Mouse (Mus musculus) gastrocnemius, adult 8-10 months (tissue): ENCODE measurements around the gene Apoc3. TPM values are rescaled to one million over a fixed set of nuclear protein-coding genes. Genes with fewer than 3 reads are reported as not detected.
A peak's percentile ranks its signal among the peaks of the same experiment; 100 is the strongest.

ENCODE experiments used
- DNase-seq, 2 experiments: peaks; one replicate each; pipeline ENCODE4 v3.0.0; 2022; ENCODE audit warnings: low spot score in 2 of 2
- total RNA-seq, 4 experiments: library from RNA; stranded (reverse); gene quantifications; 2 replicates each; pipeline ENCODE4 v1.2.4; 2022

Apoc3 gene
- total RNA-seq, 4 experiments from 2014 or later: 4.3 TPM; not detected in 3

DNA sequence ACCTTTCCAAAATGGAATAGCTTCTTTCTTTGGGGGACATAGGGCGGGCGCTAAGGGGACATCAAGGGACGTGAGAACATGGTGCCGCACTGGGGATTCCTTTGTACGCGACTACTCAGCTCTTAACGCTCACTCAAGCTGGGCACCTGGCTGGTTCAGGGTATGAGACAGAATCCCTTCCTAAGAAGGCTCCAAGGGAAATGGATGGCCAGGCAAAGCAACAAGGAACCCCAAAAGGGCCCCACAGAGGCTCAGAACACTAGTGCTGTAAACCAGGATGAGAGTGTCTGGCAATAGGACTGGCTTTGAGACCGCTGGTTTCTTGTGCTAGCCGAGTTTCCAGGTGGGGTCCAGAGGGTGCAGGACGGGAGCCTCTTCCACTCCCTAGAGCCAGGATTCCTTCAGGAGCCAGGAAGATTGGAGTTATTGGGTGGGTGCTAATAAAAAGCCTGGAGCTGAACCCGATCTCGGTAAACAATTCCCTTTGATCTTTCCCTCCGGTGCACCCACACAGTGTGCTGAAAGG lies 4.9 kb downstream of the Apoc3 start:
- no peak for DNase-seq

DNA sequence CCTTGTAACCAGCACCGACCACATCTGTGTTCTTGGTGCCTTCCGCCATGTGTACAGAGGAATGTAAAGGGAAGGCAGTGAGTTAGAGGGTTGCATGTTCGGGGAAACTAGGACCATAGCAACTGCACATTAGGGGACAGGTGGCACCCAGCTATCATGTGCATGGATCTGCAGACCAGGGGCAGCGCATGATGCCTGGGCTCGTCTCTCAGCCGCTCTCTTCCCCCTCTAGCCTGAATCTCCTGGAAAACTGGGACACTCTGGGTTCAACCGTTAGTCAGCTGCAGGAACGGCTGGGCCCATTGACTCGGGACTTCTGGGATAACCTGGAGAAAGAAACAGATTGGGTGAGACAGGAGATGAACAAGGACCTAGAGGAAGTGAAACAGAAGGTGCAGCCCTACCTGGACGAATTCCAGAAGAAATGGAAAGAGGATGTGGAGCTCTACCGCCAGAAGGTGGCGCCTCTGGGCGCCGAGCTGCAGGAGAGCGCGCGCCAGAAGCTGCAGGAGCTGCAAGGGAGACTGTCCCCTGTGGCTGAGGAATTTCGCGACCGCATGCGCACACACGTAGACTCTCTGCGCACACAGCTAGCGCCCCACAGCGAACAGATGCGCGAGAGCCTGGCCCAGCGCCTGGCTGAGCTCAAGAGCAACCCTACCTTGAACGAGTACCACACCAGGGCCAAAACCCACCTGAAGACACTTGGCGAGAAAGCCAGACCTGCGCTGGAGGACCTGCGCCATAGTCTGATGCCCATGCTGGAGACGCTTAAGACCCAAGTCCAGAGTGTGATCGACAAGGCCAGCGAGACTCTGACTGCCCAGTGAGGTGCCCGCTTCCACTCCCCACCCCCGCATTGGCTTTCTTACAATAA lies 5.6 kb downstream of the Apoc3 start:
- peak; percentile 35 to 72 for DNase-seq

GRCm38 (mm10) chr9:46228491-46228890 lies 6.9 kb downstream of the Apoc3 start, which contains the start of gene Apoa1:
Apoa1 (plus strand) TSS chr9:46228580.
- DNase-seq: no peak

GRCm38 (mm10) chr9:46227064-46227614 lies 8.3 kb downstream of the Apoc3 start:
- no peak for DNase-seq

DNA sequence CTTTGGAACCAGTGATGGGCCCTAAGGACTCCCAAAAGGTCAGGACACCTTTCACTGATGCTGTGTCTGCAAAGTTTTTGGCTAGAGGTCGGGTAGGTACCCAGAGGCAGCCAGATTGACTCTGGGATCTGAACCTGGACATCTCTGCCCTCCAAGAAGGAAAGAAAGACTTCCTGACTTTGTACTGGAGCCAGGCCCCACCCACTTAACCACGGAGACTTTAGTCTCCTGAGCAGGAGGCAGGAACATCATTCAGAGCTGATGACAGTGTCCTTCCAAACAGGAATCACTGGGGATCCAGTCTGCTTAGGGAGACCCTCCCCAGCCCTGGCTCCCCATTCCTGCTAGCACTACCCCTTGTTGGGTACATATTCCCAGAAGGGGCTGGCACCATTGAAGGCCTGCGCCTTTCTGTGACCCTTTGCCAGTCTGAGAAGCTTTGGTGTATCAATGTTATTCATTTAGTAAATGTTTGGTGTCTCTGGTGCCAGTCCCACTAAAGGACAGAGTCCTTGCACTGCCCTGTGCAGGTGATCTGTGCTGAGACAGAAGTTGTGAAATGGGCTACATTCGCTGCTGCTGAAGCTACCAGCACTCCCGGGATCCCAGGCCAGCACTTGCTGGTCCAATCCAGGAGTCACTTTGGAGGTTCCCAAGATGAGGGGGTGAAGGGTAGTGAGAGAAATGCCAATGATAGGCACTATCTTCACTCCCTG lies 10.3 kb downstream of the Apoc3 start:
- DNase-seq: no peak

GRCm38 (mm10) chr9:46224101-46224500 lies 11.3 kb downstream of the Apoc3 start:
- DNase-seq: no peak

- no peak for DNase-seq
Observed at GRCm38 (mm10) chr9:46223090-46223489, 12.3 kb downstream of the Apoc3 start.

DNA sequence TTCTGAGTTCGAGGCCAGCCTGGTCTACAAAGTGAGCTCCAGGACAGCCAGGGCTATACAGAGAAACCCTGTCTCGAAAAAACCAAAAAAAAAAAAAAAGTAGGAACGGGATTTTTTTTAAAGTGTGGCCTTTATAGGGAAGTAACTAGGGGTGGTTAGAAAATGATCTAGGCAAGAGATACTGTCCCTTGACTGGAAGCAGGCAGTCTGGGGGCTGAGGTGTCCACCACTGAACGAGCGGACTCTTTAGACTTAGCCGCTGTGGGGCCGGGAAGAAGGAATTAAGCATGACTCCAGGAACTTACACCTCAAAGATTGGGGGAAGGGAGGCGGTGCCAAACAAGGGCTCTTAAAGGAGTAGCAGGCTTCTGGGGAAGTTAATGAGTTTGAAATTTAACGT lies 17.3 kb downstream of the Apoc3 start:
- no peak for DNase-seq

DNA sequence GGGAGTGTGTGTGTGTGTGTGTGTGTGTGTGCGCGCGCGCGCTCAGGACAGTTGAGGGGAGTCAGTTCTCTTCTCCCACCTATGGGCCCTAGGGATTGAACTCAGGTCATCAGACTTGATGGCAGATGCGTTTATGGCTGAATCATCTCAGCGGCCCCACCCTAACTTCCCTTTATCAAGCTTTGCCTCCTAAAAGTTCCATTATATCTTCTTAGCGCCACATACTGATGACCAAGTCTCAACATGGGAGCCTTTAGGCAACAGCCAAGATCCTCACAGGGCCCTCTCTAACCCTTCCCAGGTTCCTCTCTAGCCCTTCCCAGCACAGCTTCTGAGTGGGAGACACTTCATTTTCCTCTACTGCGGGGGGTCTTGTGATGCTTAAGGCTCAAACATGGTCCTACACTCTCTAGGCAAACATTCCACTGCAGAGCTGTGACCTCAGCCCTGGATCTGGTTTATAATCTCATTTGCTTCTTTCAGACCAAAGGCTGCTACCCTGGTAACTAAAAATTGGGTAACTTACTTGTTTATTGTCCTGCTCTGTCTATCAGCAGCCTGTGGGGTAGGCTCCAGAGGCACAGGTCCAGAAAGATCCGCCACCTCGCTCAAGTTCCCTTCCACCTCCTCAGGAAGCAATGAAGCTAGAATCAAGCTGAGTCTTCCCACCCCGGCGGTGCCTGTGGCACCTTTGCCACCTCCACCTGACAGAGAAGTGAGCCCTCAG lies 18.5 kb downstream of the Apoc3 start:
- DNase-seq: no peak

DNA sequence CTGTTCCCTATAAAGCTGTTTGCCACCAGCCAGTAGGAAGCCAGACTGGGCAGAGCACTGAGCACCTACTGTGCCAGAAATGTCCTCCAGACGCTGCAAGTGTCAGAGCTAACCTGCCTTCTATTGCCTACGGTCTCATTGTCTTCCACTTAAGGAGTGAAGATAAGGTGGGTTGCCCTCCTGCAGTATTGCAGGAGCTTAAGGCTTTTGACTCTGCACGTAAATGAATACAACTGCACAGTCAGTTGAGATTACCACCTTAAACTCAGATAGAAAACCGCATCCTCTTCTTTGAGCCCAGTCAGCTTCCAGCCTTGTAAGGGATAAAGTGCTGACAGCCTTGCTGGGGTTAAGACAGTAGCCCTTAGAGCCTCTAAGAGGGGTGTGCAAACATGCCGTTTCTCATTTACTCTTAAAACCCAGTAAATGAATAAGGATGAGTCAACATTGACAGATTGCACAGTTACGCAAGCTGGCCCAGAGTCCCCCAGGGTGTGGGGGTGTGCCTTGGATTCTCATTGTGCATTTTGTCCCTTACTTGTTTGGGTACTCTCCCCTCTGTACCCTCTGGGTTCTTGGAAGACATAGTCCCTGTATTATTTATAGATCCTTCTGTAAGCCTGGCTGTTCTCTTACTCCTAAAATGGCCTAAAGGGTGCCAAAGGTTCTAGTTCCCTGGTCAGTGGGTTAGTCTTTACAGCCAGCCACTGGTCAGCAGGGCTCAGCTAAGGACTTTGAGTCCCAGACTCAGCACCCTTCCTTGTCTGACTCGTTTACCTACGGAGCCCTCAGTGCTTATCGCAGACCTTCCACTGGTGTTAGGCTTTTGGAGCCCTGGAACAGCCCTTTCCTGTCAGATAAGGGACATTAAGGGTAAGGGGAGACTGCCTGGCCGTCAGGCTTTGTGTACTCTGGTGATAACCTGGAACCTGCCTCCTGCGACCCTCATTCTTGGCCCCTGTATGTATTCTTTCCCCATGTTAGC lies 19.8 kb downstream of the Apoc3 start:
- no peak for DNase-seq

DNA sequence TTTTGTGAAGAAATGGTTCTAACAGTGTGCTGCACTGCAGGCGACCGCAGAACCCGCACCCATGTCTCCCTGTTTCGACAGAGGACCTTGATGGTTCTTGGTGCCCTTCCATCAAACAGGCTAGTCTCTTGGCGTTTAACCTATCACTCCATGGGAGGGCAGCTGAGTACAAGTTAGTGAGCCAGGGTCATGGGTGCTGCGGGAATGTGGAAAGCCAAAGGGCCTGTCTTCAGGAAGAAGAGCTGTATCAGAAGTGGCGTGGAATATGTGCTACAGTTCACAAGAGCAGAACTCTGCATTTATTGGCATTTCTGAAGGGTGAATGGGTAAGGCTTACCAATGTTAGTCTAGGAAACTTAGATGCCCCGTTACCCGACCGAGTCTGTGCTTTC lies 20.5 kb downstream of the Apoc3 start:
- DNase-seq: no peak

DNA sequence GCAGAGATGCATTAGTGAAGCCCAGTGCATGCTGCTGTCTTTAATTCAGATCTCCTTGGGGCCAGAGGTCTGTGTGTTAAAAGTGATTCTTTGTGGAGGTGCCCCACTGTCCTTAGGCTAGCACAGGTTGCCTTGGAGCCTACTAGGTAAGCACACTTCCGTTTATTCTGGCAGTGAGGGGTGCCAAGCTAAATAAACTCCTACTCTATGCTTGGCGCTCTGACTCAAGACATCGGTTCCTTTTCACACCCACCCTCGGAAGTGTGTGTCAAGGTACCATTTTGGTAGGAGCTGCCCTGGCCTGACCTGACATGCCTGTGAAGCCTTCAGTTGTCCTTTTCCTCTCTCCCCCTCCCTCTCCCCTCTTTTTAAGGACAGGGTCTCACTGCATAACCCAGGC lies 21.2 kb downstream of the Apoc3 start:
- DNase-seq: no peak

DNA sequence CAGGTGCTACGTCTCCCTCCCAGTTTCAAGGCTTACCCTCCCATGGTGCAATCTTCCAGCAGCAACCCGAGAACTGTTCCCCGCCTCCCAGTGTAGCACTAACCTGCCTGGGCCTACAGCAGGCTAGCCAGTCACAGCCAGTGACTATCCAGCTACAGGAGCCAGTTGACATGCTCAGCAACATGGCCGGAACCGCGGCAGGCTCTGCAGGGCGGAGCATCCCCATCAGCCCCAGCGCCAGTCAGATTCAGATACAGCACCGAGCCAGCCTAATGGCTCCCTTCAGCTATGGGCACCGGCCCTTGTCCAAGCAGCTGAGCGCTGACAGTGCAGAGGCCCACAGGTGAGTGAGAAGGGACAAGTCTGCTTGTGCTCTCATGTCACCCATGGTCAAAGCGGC lies 25.0 kb downstream of the Apoc3 start:
- DNase-seq: no peak

DNA sequence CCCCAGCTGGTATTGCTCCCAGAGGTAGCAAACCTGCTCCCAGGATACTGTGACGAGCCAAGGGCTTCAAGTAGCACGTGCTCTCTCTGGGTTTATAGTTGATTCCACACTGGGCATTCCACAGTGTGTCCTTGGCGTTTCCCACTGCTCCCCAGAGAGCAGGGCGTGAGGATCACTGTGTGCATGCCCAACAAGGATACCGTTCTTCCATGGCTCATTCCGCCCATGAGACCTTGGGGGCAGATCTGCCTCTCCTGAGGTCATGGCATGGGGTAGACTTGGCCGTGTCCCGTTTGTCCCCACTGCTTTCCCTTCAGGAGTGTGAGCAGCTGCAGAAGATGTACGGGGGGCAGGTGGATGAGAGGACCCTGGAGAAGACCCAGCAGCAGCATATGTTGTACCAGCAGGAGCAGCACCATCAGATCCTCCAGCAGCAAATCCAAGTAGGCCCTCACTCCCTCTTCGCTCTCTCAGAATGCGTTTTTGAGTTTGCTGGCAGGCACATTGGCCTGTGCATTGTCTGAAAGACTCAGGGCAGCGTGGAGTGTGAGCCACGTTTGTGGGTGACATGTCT lies 26.9 kb downstream of the Apoc3 start:
- DNase-seq: no peak

GRCm38 (mm10) chr9:46207501-46207869 lies 28.0 kb downstream of the Apoc3 start:
- no peak for DNase-seq

- DNase-seq: no peak
Observed at GRCm38 (mm10) chr9:46206834-46207500, 28.5 kb downstream of the Apoc3 start.

DNA sequence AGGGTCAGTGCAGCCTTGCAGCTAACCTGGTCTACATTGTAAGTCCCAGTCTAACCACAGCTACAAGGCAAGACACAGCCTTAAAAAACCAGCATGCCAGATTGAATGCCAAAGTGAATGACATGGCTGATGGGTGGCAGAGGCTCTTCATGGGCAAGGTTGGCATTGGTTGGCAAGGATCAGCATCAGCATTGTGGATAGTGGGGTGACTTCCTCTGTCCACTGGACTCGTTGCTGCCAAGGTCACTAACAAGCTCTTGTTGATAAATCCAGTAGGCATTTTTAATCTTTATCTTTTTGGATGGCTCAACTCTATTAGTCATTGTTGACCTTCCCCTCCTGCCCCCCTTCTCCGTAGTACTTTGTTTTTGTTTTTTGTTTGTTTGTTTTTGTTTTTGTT lies 35.8 kb downstream of the Apoc3 start:
- DNase-seq: no peak

- DNase-seq: no peak
Observed at GRCm38 (mm10) chr9:46198936-46199335, 36.5 kb downstream of the Apoc3 start.

- no peak for DNase-seq
Observed at GRCm38 (mm10) chr9:46198461-46198860, 37.0 kb downstream of the Apoc3 start.
